ENCODE assay signal across 8 mouse cellular contexts in the genomic region with DNA sequence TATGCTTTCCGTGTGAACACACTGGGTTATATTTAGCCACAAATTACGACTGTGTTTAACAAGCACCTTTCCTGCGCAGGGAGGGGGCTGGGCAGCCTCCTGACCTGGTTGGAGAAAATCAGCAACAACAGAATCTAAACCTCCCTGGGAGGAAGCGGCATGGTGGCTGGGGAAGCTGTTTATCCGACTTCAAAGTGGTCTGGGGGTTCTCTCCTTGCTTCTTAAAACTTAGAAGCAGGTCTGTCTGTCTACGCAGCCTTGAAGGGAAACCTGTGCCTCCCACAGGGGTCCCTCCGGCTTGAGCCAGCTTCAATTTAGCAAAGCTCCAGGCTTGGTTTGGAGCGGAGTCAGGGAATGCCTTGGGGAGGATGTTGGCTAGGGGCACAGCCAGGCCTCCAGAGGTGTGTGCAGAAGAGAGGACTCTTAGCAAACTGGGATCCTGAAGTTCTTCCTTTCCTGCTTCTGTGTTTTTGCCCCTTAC. TPM values are rescaled to one million over a fixed set of nuclear protein-coding genes. Genes with fewer than 3 reads are reported as not detected.
DNase-seq lines count a peak whose midpoint lies in the region; ATAC-seq and TF ChIP-seq lines count a peak whose summit lies in the region.

No protein-coding gene starts in this region.

- peaks cover 24% of the 10 kb centered on the region for H3K4me1 ChIP-seq in heart, adult 2 months (ENCODE audit: control insufficient read depth, insufficient read depth, low read length)
- H3K4me1 ChIP-seq in embryonic facial prominence, embryonic 10.5 days, result peaks cover 95% of the 10 kb centered on the region
- H3K4me1 ChIP-seq in heart, postnatal 0 days (ENCODE audit: control insufficient read depth, insufficient read depth), result peaks cover 62% of the 10 kb centered on the region
- H3K4me1 ChIP-seq in limb, embryonic 15.5 days, result peaks cover 83% of the 10 kb centered on the region

- H3K4me3 ChIP-seq in heart, adult 2 months, result no peak overlapping the region
- H3K4me3 ChIP-seq in embryonic facial prominence, embryonic 10.5 days, result peak overlapping the region; percentile 85
- H3K4me3 ChIP-seq in heart, postnatal 0 days (ENCODE audit: low read depth, low read length), result no peak overlapping the region
- H3K4me3 ChIP-seq in limb, embryonic 15.5 days, result peak overlapping the region; percentile 5; the same call in 1 of the 2 replicates

- H3K27me3 ChIP-seq in heart, adult 2 months (ENCODE audit: control insufficient read depth, insufficient read depth, low read length), result no peaks in the 10 kb centered on the region
- 0 out of 2 replicates have a peak, but pooled peaks cover 12% of the 10 kb centered on the region for H3K27me3 ChIP-seq in embryonic facial prominence, embryonic 10.5 days (replicated peaks; ENCODE audit: low read depth, poor library complexity, severe bottlenecking)
- no peaks in the 10 kb centered on the region for H3K27me3 ChIP-seq in heart, postnatal 0 days (ENCODE audit: control insufficient read depth, insufficient read depth, low read length)
- no peaks in the 10 kb centered on the region for H3K27me3 ChIP-seq in limb, embryonic 15.5 days

- WGBS in heart, adult 2 months, result 25% methylated on average over 8 of the region's 8 CpGs
- 10% methylated on average over 8 of the region's 8 CpGs for WGBS in embryonic facial prominence, embryonic 10.5 days
- 15% methylated on average over 8 of the region's 8 CpGs for WGBS in heart, postnatal 0 days
- WGBS in limb, embryonic 15.5 days, result 16% methylated on average over 8 of the region's 8 CpGs

- no peak for TF ChIP-seq POLR2A in heart, adult 2 months (IDR thresholded peaks at IDR 0.05; ENCODE audit: insufficient read depth, low read depth, low read length)

- H3K36me3 ChIP-seq in heart, adult 2 months (ENCODE audit: control insufficient read depth, insufficient read depth, low read length), result peaks cover 3% of the 10 kb centered on the region; the same call in 1 of the 2 replicates
- no peaks in the 10 kb centered on the region; the same call in 1 of the 2 replicates for H3K36me3 ChIP-seq in embryonic facial prominence, embryonic 10.5 days (replicated peaks)
- H3K36me3 ChIP-seq in heart, postnatal 0 days (replicated peaks; ENCODE audit: control insufficient read depth, insufficient read depth, low read length), result no peaks in the 10 kb centered on the region
- H3K36me3 ChIP-seq in limb, embryonic 15.5 days, result no peaks in the 10 kb centered on the region

- H3K9me3 ChIP-seq in embryonic facial prominence, embryonic 10.5 days, result no peaks in the 10 kb centered on the region
- H3K9me3 ChIP-seq in heart, postnatal 0 days (replicated peaks; ENCODE audit: control insufficient read depth, low read length), result no peaks in the 10 kb centered on the region
- H3K9me3 ChIP-seq in limb, embryonic 15.5 days, result no peaks in the 10 kb centered on the region

- no peak overlapping the region for H3K9ac ChIP-seq in heart, adult 2 months (ENCODE audit: low read depth, low read length)
- peak overlapping the region; percentile 27; the same call in 1 of the 2 replicates for H3K9ac ChIP-seq in heart, postnatal 0 days (replicated peaks; ENCODE audit: low read depth, low read length)
- H3K9ac ChIP-seq in limb, embryonic 15.5 days, result peak overlapping the region; percentile 28; the same call in 1 of the 2 replicates

- TF ChIP-seq EP300 in heart, adult 2 months (IDR thresholded peaks at IDR 0.05; ENCODE audit: insufficient read depth, low read depth, low read length), result no peak
- no peak for TF ChIP-seq EP300 in heart, postnatal 0 days (IDR thresholded peaks at IDR 0.05; ENCODE audit: low read depth)

- intact Hi-C loops in heart, adult 2 months (cut with DNase I), result no loop called here
- intact Hi-C loops in heart, postnatal 14 days (cut with DNase I), result no loop called here

- DNase-seq in heart, adult 2 months, result peak in 1 of 2 experiments; percentile 41
- DNase-seq in heart, postnatal 14 days, result no peak
- peak; percentile 53 for DNase-seq in embryonic facial prominence, embryonic 10.5 days (ENCODE audit: low spot score)
- peak; percentile 49 for DNase-seq in heart, postnatal 0 days (ENCODE audit: low spot score)
- DNase-seq in thymus, postnatal 25 days, result peak; percentile 33
- DNase-seq in urinary bladder, adult 18-20 months (ENCODE audit: low spot score in 2 of 2), result no peak
- no peak for DNase-seq in right cerebral cortex, adult 18-20 months

- H3K79me2 ChIP-seq in heart, adult 2 months (replicated peaks; ENCODE audit: control insufficient read depth, insufficient read depth, low read length), result no peaks in the 10 kb centered on the region

- TF ChIP-seq CTCF in heart, adult 2 months (IDR thresholded peaks at IDR 0.05), result no peak
- TF ChIP-seq CTCF in heart, postnatal 0 days (IDR thresholded peaks at IDR 0.05; ENCODE audit: low read depth), result no peak

- no peak for ATAC-seq in heart, postnatal 0 days (ENCODE audit: insufficient read depth, low read depth)
- ATAC-seq in limb, embryonic 15.5 days (ENCODE audit: insufficient number of reproducible peaks, low FRiP score, low TSS enrichment, low read depth), result no peak

- H3K4me2 ChIP-seq in heart, postnatal 0 days (ENCODE audit: low read depth, low read length), result peak overlapping the region; percentile 44
- peak overlapping the region; percentile 28 for H3K4me2 ChIP-seq in limb, embryonic 15.5 days

- peak overlapping the region; percentile 44 for H3K27ac ChIP-seq in heart, adult 2 months
- peak overlapping the region; percentile 99 for H3K27ac ChIP-seq in embryonic facial prominence, embryonic 10.5 days (replicated peaks)
- H3K27ac ChIP-seq in heart, postnatal 0 days (ENCODE audit: low read depth), result peak overlapping the region; percentile 81
- peak overlapping the region; percentile 75 for H3K27ac ChIP-seq in limb, embryonic 15.5 days

RNA-seq across cellular contexts. Expression of a gene that starts 5.1 kb away (rescaled TPM):
- total RNA-seq in heart, adult 2 months (2021), result 1 to 10 TPM; 5.4 to 9.7 TPM
- 5.9 and 6.4 TPM in 2 replicates for polyA plus RNA-seq in heart, adult 2 months (2012; rRNA removed)
- total RNA-seq in heart, postnatal 14 days (2021), result 10 to 100 TPM in 1 of 2 experiments, 1 to 10 TPM in 1; 7.8 to 10.0 TPM
- polyA plus RNA-seq in embryonic facial prominence, embryonic 10.5 days (2016; fragmentation: Nextera tagmentation; extraction: Ambion mirVana), result 18.0 and 18.4 TPM in 2 replicates
- total RNA-seq in heart, postnatal 0 days (2014; rRNA removed; ENCODE audit: low replicate concordance), result 12.2 and 13.1 TPM in 2 replicates
- 2.8 and 3.5 TPM in 2 replicates for polyA plus RNA-seq in heart, postnatal 0 days (2015; fragmentation: Nextera tagmentation; extraction: Ambion mirVana)
- 5.8 and 6.7 TPM in 2 replicates for polyA plus RNA-seq in limb, embryonic 15.5 days (2015; fragmentation: Nextera tagmentation; extraction: Ambion mirVana)

Comparison
In these comparisons a context has a peak if more than half of its experiments do, and no peak if none do; other contexts are left out.
1. DNase-seq: peak in embryonic facial prominence, embryonic 10.5 days (single experiment), heart, postnatal 0 days (single experiment) and thymus, postnatal 25 days (single experiment); none in heart, postnatal 14 days (0 of 2), urinary bladder, adult 18-20 months (0 of 2) and right cerebral cortex, adult 18-20 months (single experiment).
2. H3K27ac ChIP-seq: peak in every context shown above with its lines; median percentile 99 in embryonic facial prominence, embryonic 10.5 days; 81 in heart, postnatal 0 days; 75 in limb, embryonic 15.5 days; 44 in heart, adult 2 months.
3. H3K4me3 ChIP-seq: peak in embryonic facial prominence, embryonic 10.5 days (single experiment) and limb, embryonic 15.5 days (single experiment); none in heart, adult 2 months (single experiment) and heart, postnatal 0 days (single experiment).